17 mouse cellular contexts compared by ENCODE assay signal in genomic region chr8:115531343-115531742, GRCm38 (mm10).
"Had no signal": no experiment of that assay in that cellular context is flagged by ENCODE, and none has a peak within 500 bp of the region (broad histone marks: within the 10 kb centered on the region; RNA-seq: fewer than 3 reads in every experiment).

No protein-coding gene starts in this region.

- H3K27ac ChIP-seq: kidney, postnatal 0 days; layer of hippocampus, adult 2 months; limb, embryonic 10.5 days; liver, embryonic 15.5 days; midbrain, embryonic 15.5 days; neural tube, embryonic 12.5 days had no signal

- DNase-seq: kidney, adult 9 months; kidney, postnatal 4 days; lung, adult 2 months; lung, postnatal 36 days; retina, postnatal 1 day; right cerebral cortex, postnatal 4 days; thymus, adult 18-20 months; thymus, postnatal 25 days had no signal

- ATAC-seq: lung, postnatal 0 days; midbrain, embryonic 15.5 days had no signal

- H3K4me1 ChIP-seq: liver, embryonic 15.5 days; midbrain, embryonic 15.5 days had no signal

- H3K27me3 ChIP-seq: liver, embryonic 15.5 days; midbrain, embryonic 15.5 days; neural tube, embryonic 12.5 days had no signal

- H3K36me3 ChIP-seq: limb, embryonic 10.5 days; liver, embryonic 15.5 days; midbrain, embryonic 15.5 days; neural tube, embryonic 12.5 days had no signal

- H3K4me2 ChIP-seq: liver, embryonic 11.5 days; liver, embryonic 15.5 days; midbrain, embryonic 11.5 days; midbrain, embryonic 15.5 days; neural tube, embryonic 12.5 days had no signal

- H3K9me3 ChIP-seq: limb, embryonic 10.5 days; liver, embryonic 15.5 days; midbrain, embryonic 15.5 days; neural tube, embryonic 12.5 days had no signal

- H3K4me3 ChIP-seq: layer of hippocampus, adult 2 months; limb, embryonic 10.5 days; liver, embryonic 15.5 days; midbrain, embryonic 15.5 days; neural tube, embryonic 12.5 days had no signal

- H3K9ac ChIP-seq: liver, embryonic 15.5 days; midbrain, embryonic 15.5 days; neural tube, embryonic 12.5 days had no signal
